Mouse (Mus musculus) left cerebral cortex, postnatal 14 days (tissue): ENCODE measurements around the gene Gas8. TPM values are rescaled to one million over a fixed set of nuclear protein-coding genes. Genes with fewer than 3 reads are reported as not detected.
"Not testable (repeated sequence)": the region's sequence is repeated elsewhere in the genome, so short reads cannot be mapped to it uniquely, and the experiment has no call there.

Experiments
- DNase-seq, 2 experiments: peaks; one replicate each; pipeline ENCODE4 v3.0.0; 2021 to 2022; ENCODE audit warnings: low spot score in 2 of 2, mixed read lengths in 1 of 2
- intact Hi-C: fragments of 180-260 bp; cut with DNase I; formaldehyde crosslinking; loops from one replicate; pipeline ENCODE4 v1.15.1; 2025
- total RNA-seq, 2 experiments: library from RNA; stranded (reverse); gene quantifications; 2 replicates each; pipeline ENCODE4 v1.2.3; 2021

Gas8 gene
- total RNA-seq, 2 experiments from 2014 or later, result 25.7 to 30.7 TPM

DNA sequence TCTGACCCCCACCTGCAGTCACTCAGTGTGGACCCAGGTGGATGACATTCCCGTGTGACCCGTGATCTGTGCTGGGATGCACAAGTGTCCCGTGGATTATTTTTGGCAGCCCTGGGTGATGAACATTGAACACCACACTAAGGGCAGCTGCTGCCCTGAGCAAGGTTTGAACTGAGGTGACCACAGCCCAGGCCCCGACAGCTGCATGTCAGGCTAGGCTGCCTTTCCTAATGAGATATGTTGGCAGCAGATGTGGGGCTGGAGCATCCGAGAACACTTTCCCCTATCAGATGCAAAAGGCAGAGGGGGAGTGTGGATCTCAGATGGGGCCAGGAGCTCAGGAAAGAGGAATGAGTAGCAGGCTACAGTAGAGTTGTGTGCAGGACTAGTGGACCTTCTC lies 7.8 kb upstream of the Gas8 start:
- DNase-seq, result no peak
- intact Hi-C loops, result no loop called here

DNA sequence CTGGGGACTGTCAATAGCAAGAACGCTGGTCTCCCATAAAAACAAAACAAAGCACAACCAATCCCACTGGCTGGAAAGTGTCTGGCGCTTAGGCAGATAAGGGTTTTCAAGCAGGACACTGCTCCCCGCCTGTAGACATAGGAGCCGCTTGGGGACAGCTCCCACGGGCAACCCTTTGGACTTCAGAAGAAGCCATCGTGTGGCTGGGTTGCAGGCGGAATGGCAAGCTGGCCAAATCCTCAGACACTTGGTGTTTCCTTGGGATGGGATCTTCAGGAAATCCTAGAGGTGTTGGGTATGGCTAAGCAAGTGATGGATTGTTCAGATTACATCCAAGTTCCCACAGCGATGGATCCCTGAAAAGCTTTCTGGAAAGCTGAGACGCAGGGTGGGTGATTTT lies 4.5 kb upstream of the Gas8 start:
- no peak for DNase-seq
- intact Hi-C loops, result no loop called here

DNA sequence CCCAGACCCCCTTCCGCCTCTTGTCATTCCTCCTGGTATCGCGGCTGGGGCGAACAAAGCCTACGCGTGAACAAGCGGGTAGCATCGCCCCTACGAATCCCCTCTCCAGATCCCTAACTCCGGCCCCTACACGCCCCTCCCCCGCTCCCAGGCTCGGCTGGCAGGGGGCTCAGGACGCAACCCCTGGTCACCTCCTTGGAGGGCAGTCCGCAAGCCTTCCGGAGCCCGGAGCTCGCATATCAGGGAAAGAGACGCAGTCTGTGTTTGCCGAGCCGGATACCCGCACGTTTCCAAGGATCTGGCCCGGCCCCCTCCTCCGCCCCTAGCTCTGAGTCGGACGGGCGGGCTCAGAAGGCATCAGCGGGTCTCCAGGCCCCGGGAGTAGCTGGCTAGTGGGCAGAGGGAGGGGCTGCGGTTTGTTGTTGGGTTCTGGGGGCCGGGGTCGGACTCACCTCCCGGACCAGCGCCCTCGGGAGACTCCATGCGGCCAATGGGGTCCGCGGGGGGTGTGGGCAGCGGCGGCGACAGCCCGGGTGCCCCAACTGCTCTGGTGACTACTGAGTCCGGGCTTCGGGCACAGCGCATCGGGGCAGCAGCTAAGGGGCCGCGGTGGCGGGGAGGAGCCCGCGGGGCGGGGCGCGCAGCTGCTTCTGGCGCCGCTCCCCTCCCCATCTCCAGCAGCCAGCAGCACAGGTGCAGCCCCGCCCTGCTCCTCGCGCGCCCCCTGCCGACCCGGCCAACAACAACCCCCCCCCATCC lies 3.7 kb upstream of the Gas8 start, which contains the start of gene Dbndd1:
Gene Dbndd1, minus strand, starts transcription at position 683 of the 759 bp plus-strand sequence.
- peak in 1 of 2 experiments; percentile 47 for DNase-seq
- intact Hi-C loops, result no loop called here

DNA sequence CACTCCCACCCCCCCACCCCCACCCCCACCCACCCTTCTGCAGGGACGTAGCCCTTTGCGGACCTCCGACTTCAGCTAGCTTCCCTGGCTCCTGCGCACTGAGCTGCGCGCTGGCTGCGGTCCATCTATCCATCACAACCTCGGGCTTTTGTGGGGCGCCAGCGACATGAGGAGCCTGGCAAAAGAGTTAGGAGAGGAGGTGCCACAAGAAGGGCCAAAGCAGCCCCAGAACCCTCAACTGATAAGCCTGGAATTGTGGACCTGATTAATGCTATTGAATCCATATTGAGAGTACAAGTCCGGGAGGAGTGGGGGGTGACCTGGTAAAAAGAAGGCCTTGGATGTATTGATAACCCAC lies 3.1 kb upstream of the Gas8 start:
- intact Hi-C loops, result no loop called here
- DNase-seq, result no peak

DNA sequence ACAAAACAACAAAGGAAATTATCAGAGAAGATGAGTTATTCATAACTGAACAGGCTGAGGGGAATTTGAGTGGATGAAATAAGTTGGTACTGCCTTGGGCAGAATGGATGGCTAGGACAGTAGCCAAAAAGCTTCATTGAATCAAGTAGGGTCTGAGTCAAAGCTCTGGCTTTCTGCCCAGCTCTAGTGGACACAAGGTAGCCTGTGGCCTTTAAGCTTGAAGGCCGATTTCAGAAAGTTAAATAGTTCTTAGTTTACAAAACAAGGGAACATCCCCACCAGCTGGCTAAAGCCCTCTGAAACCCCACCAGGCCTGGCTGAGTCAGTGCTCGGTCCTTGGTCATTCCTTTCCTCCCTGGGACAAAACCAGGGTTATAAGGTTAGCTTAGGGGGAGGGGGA lies 2.0 kb upstream of the Gas8 start:
- DNase-seq, result no peak
- intact Hi-C loops, result no loop called here

DNA sequence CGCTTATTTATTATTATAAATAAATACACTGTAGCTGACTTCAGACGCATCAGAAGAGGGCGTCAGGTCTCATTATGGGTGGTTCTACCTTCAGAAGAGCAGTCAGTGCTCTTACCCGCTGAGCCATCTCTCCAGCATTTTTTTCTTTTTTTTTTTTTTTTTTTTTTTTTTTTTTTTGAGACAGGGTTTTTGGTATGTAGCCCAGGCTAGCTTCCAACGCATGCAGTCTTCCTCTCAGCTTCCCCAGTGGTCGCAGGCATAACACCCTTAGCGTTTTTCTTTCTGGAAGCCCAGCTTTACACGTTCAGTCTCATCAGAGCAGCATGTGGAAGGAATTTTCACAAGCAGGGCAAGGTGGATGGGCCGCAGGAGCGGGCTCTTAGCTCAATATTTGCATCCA lies 462 bp upstream of the Gas8 start:
- intact Hi-C loops, result no loop called here

DNA sequence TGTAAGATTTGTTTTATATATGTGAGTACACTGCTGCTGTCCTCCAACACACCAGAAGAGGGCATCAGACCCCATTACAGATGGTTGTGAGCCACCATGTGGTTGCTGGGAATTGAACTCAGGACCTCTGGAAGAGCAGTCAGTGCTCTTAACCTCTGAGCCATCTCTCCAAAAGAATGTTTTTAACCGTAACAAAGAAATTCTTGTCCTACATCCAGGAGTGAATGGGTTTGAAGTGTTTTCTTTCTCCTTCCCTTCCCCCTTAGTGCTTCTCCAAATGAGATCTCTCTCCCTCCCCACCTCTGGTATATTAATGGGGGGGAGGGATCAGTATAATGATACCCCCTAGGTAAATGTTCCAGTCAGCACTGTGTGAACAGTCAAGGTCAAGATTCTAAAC lies 1.4 kb downstream of the Gas8 start:
- intact Hi-C loops, DNase-seq: not testable (repeated sequence)

More for the DNA sequence above, 462 bp upstream of the Gas8 start:
- no peak for DNase-seq

DNA sequence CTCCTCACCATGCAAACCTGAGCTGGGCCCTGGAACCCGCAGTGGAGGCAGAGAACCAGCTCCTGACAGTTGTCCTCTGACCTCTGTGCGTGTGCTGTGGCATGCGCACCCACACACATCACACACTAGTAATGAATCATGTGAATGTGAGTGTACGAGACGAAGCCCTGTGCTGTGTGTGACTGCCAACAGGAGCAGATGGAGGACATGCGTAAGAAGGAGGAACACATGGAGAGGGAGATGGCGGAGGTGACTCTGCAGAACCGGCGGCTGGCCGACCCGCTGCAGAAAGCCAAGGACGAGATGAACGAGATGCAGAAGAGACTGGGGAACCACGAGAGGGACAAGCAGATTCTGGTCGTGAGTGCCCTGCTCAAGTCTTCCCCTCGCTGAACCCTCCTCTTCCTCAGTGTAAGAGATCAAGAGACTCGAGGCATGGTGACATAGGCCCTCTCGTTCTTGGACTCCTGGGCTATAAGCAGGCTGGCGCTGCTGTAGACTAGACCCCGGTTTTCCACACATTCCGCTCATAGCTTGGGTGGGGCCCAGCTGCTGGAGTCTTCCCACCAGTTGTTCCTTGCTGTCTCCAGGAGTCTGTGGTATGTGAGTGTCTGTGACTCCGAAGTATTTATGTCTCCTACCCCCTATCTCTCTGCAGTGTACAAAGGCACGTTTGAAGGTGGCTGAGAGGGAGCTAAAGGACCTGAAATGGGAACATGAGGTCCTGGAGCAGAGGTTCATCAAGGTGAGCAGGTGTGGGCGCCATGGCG lies 9.3 kb downstream of the Gas8 start:
- peak in 1 of 2 experiments; percentile 62 for DNase-seq
- intact Hi-C loops, result no loop called here

DNA sequence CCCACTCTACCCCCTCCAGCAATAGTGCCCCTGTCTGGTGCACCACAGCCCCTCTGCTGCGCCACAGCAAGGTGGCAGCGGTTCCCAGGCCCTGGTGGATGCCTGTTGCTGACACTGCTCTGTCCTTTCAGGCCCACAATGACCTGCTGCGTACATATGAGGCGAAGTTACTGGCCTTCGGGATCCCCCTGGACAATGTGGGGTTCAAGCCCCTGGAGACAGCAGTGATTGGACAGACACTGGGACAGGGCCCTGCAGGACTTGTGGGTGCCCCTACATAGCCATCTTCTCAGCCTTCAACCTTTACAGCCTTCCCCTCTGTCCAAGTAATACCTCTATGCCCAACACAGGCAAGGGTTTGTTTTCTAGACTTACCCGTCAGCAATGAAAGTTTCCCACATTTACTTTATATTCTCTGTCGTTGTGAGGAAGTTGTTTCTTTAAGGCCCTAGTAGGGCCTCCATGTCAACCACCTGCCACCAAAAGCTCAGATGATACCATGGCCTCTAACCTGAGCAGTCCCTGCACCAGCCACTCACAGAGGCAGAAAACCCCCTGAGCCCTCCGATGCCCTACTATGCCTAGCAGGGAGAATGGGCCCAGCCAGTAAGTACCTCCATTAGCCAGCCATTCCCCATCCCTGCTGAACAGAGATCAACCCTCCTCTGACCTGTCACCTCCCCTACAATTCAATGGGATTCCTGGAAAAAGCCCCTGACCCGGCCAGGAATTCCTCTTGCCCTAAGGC lies 17.8 kb downstream of the Gas8 start:
- intact Hi-C loops, result no loop called here
- DNase-seq, result no peak

DNA sequence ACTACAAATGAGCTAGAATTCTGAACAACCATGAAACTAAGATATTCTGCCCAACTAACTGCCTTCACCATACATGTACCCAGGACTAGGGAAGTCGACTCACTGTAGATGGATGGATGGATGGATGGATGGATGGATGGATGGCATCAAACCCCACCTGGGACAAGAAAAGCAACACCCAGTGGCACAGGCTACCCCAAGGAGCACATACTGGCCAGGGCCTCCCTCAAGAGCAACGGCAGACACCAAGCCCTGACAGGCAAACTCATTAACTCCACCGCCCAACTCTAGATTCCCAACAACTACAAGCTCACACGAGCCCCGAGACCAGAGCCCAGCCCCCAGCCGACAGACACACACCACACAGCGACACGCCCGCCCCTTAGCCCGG lies 18.4 kb downstream of the Gas8 start:
- intact Hi-C loops, result no loop called here
- no peak for DNase-seq

DNA sequence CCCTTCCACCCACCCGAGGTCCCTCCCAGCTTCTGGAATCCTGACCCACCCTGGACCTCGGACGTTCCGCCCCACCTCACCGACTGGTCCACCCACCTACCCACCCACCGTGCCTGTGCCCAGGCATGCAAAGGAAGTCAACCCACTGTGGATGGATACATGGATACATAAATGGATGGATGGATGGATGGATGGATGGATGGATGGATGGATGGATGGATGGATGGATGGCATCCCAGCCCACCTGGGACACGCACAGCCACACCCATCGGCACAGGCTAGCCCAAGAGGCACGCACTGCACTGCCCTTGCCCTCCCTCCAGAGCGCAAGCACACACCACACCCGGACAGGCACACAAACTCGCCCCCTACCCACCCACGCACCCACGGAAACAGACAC lies 19.0 kb downstream of the Gas8 start:
- DNase-seq, result peak in 1 of 2 experiments; percentile 57
- intact Hi-C loops, result not testable (repeated sequence)

DNA sequence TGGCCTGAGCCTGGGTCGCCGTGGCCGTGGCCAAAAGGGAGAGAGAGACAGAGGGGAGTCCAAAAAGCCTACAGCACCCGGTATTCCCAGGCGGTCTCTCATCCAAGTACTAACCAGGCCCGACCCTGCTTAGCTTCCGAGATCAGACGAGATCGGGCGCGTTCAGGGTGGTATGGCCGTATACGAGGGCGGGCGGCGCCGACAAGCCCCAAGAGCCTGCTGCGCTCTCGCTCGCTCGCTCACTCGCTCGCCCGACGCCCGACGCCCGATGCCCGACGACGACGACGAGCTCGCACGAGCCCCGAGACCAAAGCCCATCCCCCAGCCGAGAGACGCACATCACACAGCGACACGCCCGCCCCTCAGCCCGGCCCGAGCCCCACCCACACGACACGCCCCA lies 45.6 kb downstream of the Gas8 start:
- intact Hi-C loops, DNase-seq: not testable (repeated sequence)

DNA sequence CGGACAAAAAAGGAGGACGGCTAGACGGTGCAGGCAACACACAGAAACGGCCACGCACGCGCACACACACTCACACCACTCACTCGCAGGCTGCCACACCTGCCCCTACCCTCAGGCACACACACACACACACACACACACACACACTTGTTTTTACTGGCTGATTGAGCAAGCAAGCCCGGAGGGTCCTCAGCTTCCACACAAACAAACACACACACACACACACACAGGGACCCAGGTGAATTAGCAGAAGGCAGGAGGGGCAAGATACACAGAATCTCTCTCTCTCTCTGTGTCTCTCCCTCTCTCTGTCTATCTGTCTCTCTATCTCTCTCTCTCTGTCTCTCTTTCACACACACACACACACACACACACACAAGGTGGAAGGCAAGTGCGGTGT lies 56.8 kb downstream of the Gas8 start:
- peak; percentile 4 to 6 for DNase-seq
- intact Hi-C loops, result not testable (repeated sequence)

Other genes with a start within 250 kb of the Gas8 start
- 1 to 10 TPM; 4.1 to 6.5 TPM for gene Fanca, start 200.3 kb upstream of the Gas8 start, total RNA-seq
- gene Spire2, start 186.1 kb upstream of the Gas8 start, total RNA-seq, result 10 to 100 TPM; 16.3 to 17.1 TPM
- 100 to 1,000 TPM; 541 to 593 TPM for gene Tcf25, start 145.1 kb upstream of the Gas8 start, total RNA-seq
- under 1 TPM in 1 of 2 experiments, not detected in 1; 0.09 TPM for gene Mc1r, start 111.7 kb upstream of the Gas8 start, total RNA-seq
- 100 to 1,000 TPM; 691 to 709 TPM for gene Tubb3, start 107.4 kb upstream of the Gas8 start, total RNA-seq
- gene Def8, start 95.3 kb upstream of the Gas8 start, total RNA-seq, result 10 to 100 TPM; 76.1 to 76.7 TPM
- 10 to 100 TPM; 31.6 to 36.5 TPM for gene Afg3l1, start 40.9 kb upstream of the Gas8 start, total RNA-seq
- gene Dbndd1, start 3.4 kb upstream of the Gas8 start, total RNA-seq, result 10 to 100 TPM; 12.4 to 12.8 TPM
- 10 to 100 TPM; 40.6 to 51.9 TPM for gene Rhou, start 135.1 kb downstream of the Gas8 start, total RNA-seq